Mouse (Mus musculus): ENCODE measurements around the gene Ephb2. TPM values are rescaled to one million over a fixed set of nuclear protein-coding genes. Genes with fewer than 3 reads are reported as not detected.

Ephb2 gene
- polyA plus RNA-seq, 1 experiment = 16.8 TPM

- Histone ChIP-seq H3K36me3 (ENCODE audit: control insufficient read depth, insufficient read depth) (no peaks in the 10 kb centered on the region), H3K79me3 (ENCODE audit: low read depth) (no peaks in the 10 kb centered on the region), H3ac (ENCODE audit: control insufficient read depth, insufficient read length, low read depth) (no peak overlapping the region), H3K27me3 (ENCODE audit: control insufficient read depth, insufficient read depth, insufficient read length) (no peaks in the 10 kb centered on the region), H3K4me3 (ENCODE audit: insufficient read depth, poor library complexity, severe bottlenecking) (no peak overlapping the region), H3K79me2 (ENCODE audit: control insufficient read depth, insufficient read depth) (no peaks in the 10 kb centered on the region)
- TF ChIP-seq MYOG (IDR thresholded peaks at IDR 0.05; ENCODE audit: control insufficient read depth, extremely low read depth, insufficient read length) (no peak), MYOD1 (IDR thresholded peaks at IDR 0.05; ENCODE audit: control insufficient read depth, insufficient read length, low read depth) (no peak), FOSL1 (IDR thresholded peaks at IDR 0.05; ENCODE audit: insufficient read depth, low read length, poor library complexity, severe bottlenecking) (no peak), CTCF (IDR thresholded peaks at IDR 0.05; ENCODE audit: control insufficient read depth, insufficient read depth, insufficient read length) (no peak), CEBPB (IDR thresholded peaks at IDR 0.05; ENCODE audit: low read depth) (no peak), MAX (IDR thresholded peaks at IDR 0.05) (no peak), USF1 (IDR thresholded peaks at IDR 0.05; ENCODE audit: low read depth) (no peak)
These were observed 59.3 kb downstream of the Ephb2 start for GRCm38 (mm10) chr4:136776471-136776892.

DNA sequence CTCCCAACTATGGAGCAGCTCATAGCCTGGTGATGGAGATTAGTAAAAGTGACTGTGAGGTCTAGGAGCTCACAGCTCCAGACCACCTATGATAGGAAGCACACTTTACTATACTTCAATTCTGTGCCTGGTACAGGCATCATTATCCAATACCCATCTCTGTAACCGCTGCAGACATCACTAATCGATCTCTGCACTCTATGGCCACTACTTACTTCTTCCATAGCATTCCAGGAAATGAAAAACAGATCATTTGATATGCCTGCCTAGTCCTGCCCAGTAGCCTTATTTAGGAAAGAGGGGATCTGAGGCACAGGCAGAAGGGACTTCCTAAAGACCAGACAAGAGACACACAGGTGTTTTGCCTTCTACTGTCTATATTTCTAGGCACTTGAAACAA lies 59.9 kb downstream of the Ephb2 start:
- H3ac ChIP-seq (ENCODE audit: control insufficient read depth, insufficient read length, low read depth) = no peak overlapping the region
- H3K79me2 ChIP-seq (ENCODE audit: control insufficient read depth, insufficient read depth) = no peaks in the 10 kb centered on the region
- no peaks in the 10 kb centered on the region for H3K27me3 ChIP-seq (ENCODE audit: control insufficient read depth, insufficient read depth, insufficient read length)
- H3K79me3 ChIP-seq (ENCODE audit: low read depth) = no peaks in the 10 kb centered on the region
- TF ChIP-seq MYOD1 (IDR thresholded peaks at IDR 0.05; ENCODE audit: control insufficient read depth, insufficient read length, low read depth) = no peak
- no peak for TF ChIP-seq MYOG (IDR thresholded peaks at IDR 0.05; ENCODE audit: control insufficient read depth, extremely low read depth, insufficient read length)
- no peak overlapping the region for H3K4me3 ChIP-seq (ENCODE audit: insufficient read depth, poor library complexity, severe bottlenecking)
- no peaks in the 10 kb centered on the region for H3K36me3 ChIP-seq (ENCODE audit: control insufficient read depth, insufficient read depth)

- Histone ChIP-seq H3K36me3 (ENCODE audit: control insufficient read depth, insufficient read depth) (no peaks in the 10 kb centered on the region), H3K79me2 (ENCODE audit: control insufficient read depth, insufficient read depth) (no peaks in the 10 kb centered on the region), H3ac (ENCODE audit: control insufficient read depth, insufficient read length, low read depth) (no peak overlapping the region), H3K79me3 (ENCODE audit: low read depth) (no peaks in the 10 kb centered on the region), H3K4me3 (ENCODE audit: insufficient read depth, poor library complexity, severe bottlenecking) (no peak overlapping the region), H3K27me3 (ENCODE audit: control insufficient read depth, insufficient read depth, insufficient read length) (no peaks in the 10 kb centered on the region)
- TF ChIP-seq USF1 (IDR thresholded peaks at IDR 0.05; ENCODE audit: low read depth) (no peak), CEBPB (IDR thresholded peaks at IDR 0.05; ENCODE audit: low read depth) (no peak), MAX (IDR thresholded peaks at IDR 0.05) (no peak), MYOD1 (IDR thresholded peaks at IDR 0.05; ENCODE audit: control insufficient read depth, insufficient read length, low read depth) (no peak), CTCF (IDR thresholded peaks at IDR 0.05; ENCODE audit: control insufficient read depth, insufficient read depth, insufficient read length) (no peak), FOSL1 (IDR thresholded peaks at IDR 0.05; ENCODE audit: insufficient read depth, low read length, poor library complexity, severe bottlenecking) (no peak), MYOG (IDR thresholded peaks at IDR 0.05; ENCODE audit: control insufficient read depth, extremely low read depth, insufficient read length) (no peak)
These were observed 61.6 kb downstream of the Ephb2 start for GRCm38 (mm10) chr4:136774201-136774600.

GRCm38 (mm10) chr4:136772952-136773584 lies 62.7 kb downstream of the Ephb2 start:
- TF ChIP-seq CTCF (IDR thresholded peaks at IDR 0.05; ENCODE audit: control insufficient read depth, insufficient read depth, insufficient read length) (no peak), CEBPB (IDR thresholded peaks at IDR 0.05; ENCODE audit: low read depth) (no peak), MYOG (IDR thresholded peaks at IDR 0.05; ENCODE audit: control insufficient read depth, extremely low read depth, insufficient read length) (no peak), USF1 (IDR thresholded peaks at IDR 0.05; ENCODE audit: low read depth) (no peak), MYOD1 (IDR thresholded peaks at IDR 0.05; ENCODE audit: control insufficient read depth, insufficient read length, low read depth) (no peak), MAX (IDR thresholded peaks at IDR 0.05) (no peak), FOSL1 (IDR thresholded peaks at IDR 0.05; ENCODE audit: insufficient read depth, low read length, poor library complexity, severe bottlenecking) (no peak)
- no peak overlapping the region for H3ac ChIP-seq (ENCODE audit: control insufficient read depth, insufficient read length, low read depth)
- H3K4me3 ChIP-seq (ENCODE audit: insufficient read depth, poor library complexity, severe bottlenecking) = no peak overlapping the region
- H3K79me2 ChIP-seq (ENCODE audit: control insufficient read depth, insufficient read depth) = no peaks in the 10 kb centered on the region
- no peaks in the 10 kb centered on the region for H3K27me3 ChIP-seq (ENCODE audit: control insufficient read depth, insufficient read depth, insufficient read length)
- no peaks in the 10 kb centered on the region for H3K36me3 ChIP-seq (ENCODE audit: control insufficient read depth, insufficient read depth)
- H3K79me3 ChIP-seq (ENCODE audit: low read depth) = no peaks in the 10 kb centered on the region

DNA sequence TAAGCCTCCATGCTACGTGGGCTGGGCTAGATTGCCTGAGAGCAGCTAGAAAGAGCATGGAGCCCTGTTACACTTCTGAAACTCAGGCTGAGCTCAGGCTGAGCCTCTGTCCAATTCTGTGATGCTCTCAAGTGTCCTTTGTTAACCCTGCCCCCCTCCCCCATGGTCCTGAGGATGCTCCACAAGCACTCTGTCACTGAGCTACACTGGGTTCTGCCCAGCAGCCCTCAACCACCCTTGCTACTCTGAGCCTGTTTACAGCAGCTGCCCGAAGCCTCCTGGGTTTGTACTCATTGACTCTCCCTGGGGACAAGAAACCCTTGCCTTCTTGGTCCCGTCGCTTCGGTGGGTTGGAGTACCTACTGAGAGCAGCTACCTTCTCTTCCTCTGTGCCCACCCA lies 63.5 kb downstream of the Ephb2 start:
- H3K79me3 ChIP-seq (ENCODE audit: low read depth) = no peaks in the 10 kb centered on the region
- H3K27me3 ChIP-seq (ENCODE audit: control insufficient read depth, insufficient read depth, insufficient read length) = no peaks in the 10 kb centered on the region
- no peak for TF ChIP-seq MYOG (IDR thresholded peaks at IDR 0.05; ENCODE audit: control insufficient read depth, extremely low read depth, insufficient read length)
- TF ChIP-seq USF1 (IDR thresholded peaks at IDR 0.05; ENCODE audit: low read depth) = no peak
- TF ChIP-seq CEBPB (IDR thresholded peaks at IDR 0.05; ENCODE audit: low read depth) = no peak
- no peak overlapping the region for H3K4me3 ChIP-seq (ENCODE audit: insufficient read depth, poor library complexity, severe bottlenecking)
- no peak overlapping the region for H3ac ChIP-seq (ENCODE audit: control insufficient read depth, insufficient read length, low read depth)
- H3K36me3 ChIP-seq (ENCODE audit: control insufficient read depth, insufficient read depth) = no peaks in the 10 kb centered on the region
- no peaks in the 10 kb centered on the region for H3K79me2 ChIP-seq (ENCODE audit: control insufficient read depth, insufficient read depth)

- H3K4me3 ChIP-seq (ENCODE audit: insufficient read depth, poor library complexity, severe bottlenecking) = no peak overlapping the region
- H3K27me3 ChIP-seq (ENCODE audit: control insufficient read depth, insufficient read depth, insufficient read length) = no peaks in the 10 kb centered on the region
- no peaks in the 10 kb centered on the region for H3K79me2 ChIP-seq (ENCODE audit: control insufficient read depth, insufficient read depth)
These were observed 65.1 kb downstream of the Ephb2 start for GRCm38 (mm10) chr4:136770718-136771117.

More at GRCm38 (mm10) chr4:136770718-136771117, 65.1 kb downstream of the Ephb2 start:
- no peak for TF ChIP-seq MYOD1 (IDR thresholded peaks at IDR 0.05; ENCODE audit: control insufficient read depth, insufficient read length, low read depth)
- no peak for TF ChIP-seq CEBPB (IDR thresholded peaks at IDR 0.05; ENCODE audit: low read depth)
- no peak for TF ChIP-seq FOSL1 (IDR thresholded peaks at IDR 0.05; ENCODE audit: insufficient read depth, low read length, poor library complexity, severe bottlenecking)
- no peak for TF ChIP-seq MAX (IDR thresholded peaks at IDR 0.05)
- no peak for TF ChIP-seq USF1 (IDR thresholded peaks at IDR 0.05; ENCODE audit: low read depth)
- no peak for TF ChIP-seq MYOG (IDR thresholded peaks at IDR 0.05; ENCODE audit: control insufficient read depth, extremely low read depth, insufficient read length)
- Histone ChIP-seq H3ac (ENCODE audit: control insufficient read depth, insufficient read length, low read depth) (no peak overlapping the region), H3K79me3 (ENCODE audit: low read depth) (no peaks in the 10 kb centered on the region), H3K36me3 (ENCODE audit: control insufficient read depth, insufficient read depth) (no peaks in the 10 kb centered on the region)

All from C2C12 (cell line).